Mouse (Mus musculus): ENCODE results near the gene P2rx5.
A peak's percentile ranks its signal among the peaks of the same experiment; 100 is the strongest.

DNA sequence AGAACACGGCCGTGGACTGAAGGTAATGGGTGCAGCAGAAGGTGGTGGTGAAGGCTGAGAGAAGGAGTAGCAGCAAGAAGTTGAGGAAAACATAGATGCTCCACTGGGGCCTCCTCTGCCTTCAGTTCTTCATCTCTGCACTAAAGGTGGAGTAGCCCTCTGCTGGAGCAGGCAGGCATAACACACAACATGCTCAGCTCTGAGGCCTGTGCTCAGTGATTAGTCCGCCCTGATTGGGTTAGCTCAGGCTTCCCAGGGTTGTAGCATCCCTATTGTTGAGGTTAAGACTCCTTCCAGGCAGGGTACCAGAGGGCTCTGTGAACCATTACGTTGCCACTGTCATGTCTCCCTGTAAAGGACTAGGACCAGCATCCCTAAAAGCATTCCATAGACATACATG is 9.0 kb downstream of the P2rx5 start:
- TF ChIP-seq POLR2A (IDR thresholded peaks at IDR 0.05; ENCODE audit: low read depth, low read length) (no peak), CTCF (IDR thresholded peaks at IDR 0.05; ENCODE audit: borderline replicate concordance, insufficient read depth, low read length) (peak; percentile 71; the same call in 1 of the 2 replicates)

All from embryonic fibroblast, embryonic 13.5 days (primary cell).